Mouse (Mus musculus) forebrain, embryonic 15.5 days (tissue): ENCODE data around the gene Ifnar1. TPM values are rescaled to one million over a fixed set of nuclear protein-coding genes. Genes with fewer than 3 reads are reported as not detected.

Experiments
- ATAC-seq: fragments of 200-750 bp; cut with Nextera tagmentation; replicated peaks from 2 replicates; pipeline ENCODE4 v1.8.0; 2017; ENCODE audit warnings: mild to moderate bottlenecking, moderate TSS enrichment, moderate library complexity
- H3K27ac ChIP-seq: fragments of 300-500 bp; sonication (generic); replicated peaks from 2 replicates; pipeline ENCODE4 v1.5.1; 2015; ENCODE audit warnings: mild to moderate bottlenecking, inconsistent platforms
- H3K27me3 ChIP-seq: fragments of 300-500 bp; sonication (generic); 2 replicates; pipeline ENCODE4 v1.6.1; 2015; ENCODE audit warnings: inconsistent platforms
- H3K36me3 ChIP-seq: fragments of 300-500 bp; sonication (generic); 2 replicates; pipeline ENCODE4 v1.6.1; 2015; ENCODE audit warnings: mild to moderate bottlenecking, inconsistent platforms
- H3K4me1 ChIP-seq: fragments of 300-500 bp; sonication (generic); 2 replicates; pipeline ENCODE4 v1.6.1; 2015; ENCODE audit warnings: inconsistent platforms
- H3K4me2 ChIP-seq: fragments of 300-500 bp; sonication (generic); replicated peaks from 2 replicates; pipeline ENCODE4 v1.6.1; 2015; ENCODE audit warnings: mild to moderate bottlenecking, inconsistent platforms
- H3K4me3 ChIP-seq: fragments of 300-500 bp; sonication (generic); 2 replicates; pipeline ENCODE4 v1.5.1; 2015; ENCODE audit warnings: mild to moderate bottlenecking, inconsistent platforms
- H3K9ac ChIP-seq: fragments of 300-500 bp; sonication (generic); replicated peaks from 2 replicates; pipeline ENCODE4 v1.6.1; 2015; ENCODE audit warnings: mild to moderate bottlenecking, inconsistent platforms
- H3K9me3 ChIP-seq: fragments of 300-500 bp; sonication (generic); 2 replicates; pipeline ENCODE4 v1.6.1; 2016; ENCODE audit warnings: inconsistent platforms
- WGBS: fragments of 180-500 bp; shearing (Covaris S2); methylation state at CpG from one replicate; pipeline ENCODE4 v1.1.7; 2015; ENCODE audit warnings: mixed read lengths; 5-methylcytosine and 5-hydroxymethylcytosine counted together
- polyA plus RNA-seq: library from polyadenylated mRNA; unstranded; fragments of >200 nt; fragmentation: Nextera tagmentation; extraction: Ambion mirVana; gene quantifications from 2 replicates; pipeline ENCODE4 v1.2.1, GENCODE M21; 2015

The Ifnar1 gene
- polyA plus RNA-seq, 1 experiment from 2014 or later: 54.8 TPM

GRCm38 (mm10) chr16:91448895-91449294 is 36.1 kb upstream of the Ifnar1 start:
- no peaks in the 10 kb centered on the region for H3K27me3 ChIP-seq
- H3K27ac ChIP-seq: no peak overlapping the region
- no peaks in the 10 kb centered on the region for H3K4me1 ChIP-seq
- ATAC-seq: no peak
- no peak overlapping the region for H3K4me2 ChIP-seq
- no peaks in the 10 kb centered on the region for H3K36me3 ChIP-seq
- H3K9me3 ChIP-seq: no peaks in the 10 kb centered on the region
- 85% methylated on average over 7 of the region's 7 CpGs for WGBS
- H3K9ac ChIP-seq: no peak overlapping the region
- no peak overlapping the region for H3K4me3 ChIP-seq

GRCm38 (mm10) chr16:91450137-91451064 is 34.6 kb upstream of the Ifnar1 start:
- no peak overlapping the region for H3K27ac ChIP-seq
- H3K27me3 ChIP-seq: no peaks in the 10 kb centered on the region
- no peaks in the 10 kb centered on the region for H3K36me3 ChIP-seq
- H3K9ac ChIP-seq: no peak overlapping the region
- H3K4me3 ChIP-seq: no peak overlapping the region
- no peaks in the 10 kb centered on the region for H3K4me1 ChIP-seq
- H3K4me2 ChIP-seq: no peak overlapping the region
- H3K9me3 ChIP-seq: no peaks in the 10 kb centered on the region
- no peak for ATAC-seq
- 84% methylated on average over 12 of the region's 12 CpGs for WGBS

GRCm38 (mm10) chr16:91451949-91452348 is 33.1 kb upstream of the Ifnar1 start:
- Histone ChIP-seq H3K9me3 (no peaks in the 10 kb centered on the region), H3K9ac (no peak overlapping the region), H3K27ac (no peak overlapping the region), H3K27me3 (no peaks in the 10 kb centered on the region), H3K36me3 (no peaks in the 10 kb centered on the region), H3K4me1 (no peaks in the 10 kb centered on the region), H3K4me2 (no peak overlapping the region), H3K4me3 (no peak overlapping the region)
- no peak for ATAC-seq
- 85% methylated on average over 2 of the region's 2 CpGs for WGBS

- H3K27ac ChIP-seq: no peak overlapping the region
- H3K9ac ChIP-seq: no peak overlapping the region
- no peaks in the 10 kb centered on the region for H3K27me3 ChIP-seq
- H3K9me3 ChIP-seq: no peaks in the 10 kb centered on the region
- no peak for ATAC-seq
- no peak overlapping the region for H3K4me2 ChIP-seq
- no peak overlapping the region for H3K4me3 ChIP-seq
- no peaks in the 10 kb centered on the region for H3K4me1 ChIP-seq
- 70% methylated on average over 6 of the region's 6 CpGs for WGBS
- H3K36me3 ChIP-seq: no peaks in the 10 kb centered on the region
Measured at GRCm38 (mm10) chr16:91452363-91452896, 32.6 kb upstream of the Ifnar1 start.

- Histone ChIP-seq H3K4me3 (no peak overlapping the region), H3K9ac (no peak overlapping the region), H3K27ac (no peak overlapping the region), H3K4me1 (peaks cover 4% of the 10 kb centered on the region; the same call in 1 of the 2 replicates), H3K9me3 (no peaks in the 10 kb centered on the region), H3K36me3 (no peaks in the 10 kb centered on the region), H3K4me2 (no peak overlapping the region), H3K27me3 (no peaks in the 10 kb centered on the region)
- WGBS: 83% methylated on average over 4 of the region's 4 CpGs
- no peak for ATAC-seq
Measured at GRCm38 (mm10) chr16:91455868-91456267, 29.2 kb upstream of the Ifnar1 start.

GRCm38 (mm10) chr16:91458301-91458746 is 26.7 kb upstream of the Ifnar1 start:
- H3K27ac ChIP-seq: no peak overlapping the region
- no peak for ATAC-seq
- no peaks in the 10 kb centered on the region for H3K27me3 ChIP-seq
- 65% methylated on average over 21 of the region's 21 CpGs for WGBS
- no peak overlapping the region for H3K4me3 ChIP-seq
- H3K36me3 ChIP-seq: no peaks in the 10 kb centered on the region
- H3K4me2 ChIP-seq: no peak overlapping the region
- H3K9me3 ChIP-seq: no peaks in the 10 kb centered on the region
- H3K9ac ChIP-seq: no peak overlapping the region
- H3K4me1 ChIP-seq: peaks cover 4% of the 10 kb centered on the region; the same call in 1 of the 2 replicates

- no peaks in the 10 kb centered on the region for H3K36me3 ChIP-seq
- WGBS: 10% methylated on average over 5 of the region's 5 CpGs
- H3K27ac ChIP-seq: peak overlapping the region; percentile 16; the same call in 1 of the 2 replicates
- no peaks in the 10 kb centered on the region for H3K27me3 ChIP-seq
- H3K4me1 ChIP-seq: peaks cover 4% of the 10 kb centered on the region; the same call in 1 of the 2 replicates
- no peaks in the 10 kb centered on the region for H3K9me3 ChIP-seq
- no peak overlapping the region for H3K4me2 ChIP-seq
- peak; percentile 63; the same call in 1 of the 2 replicates for ATAC-seq
- H3K4me3 ChIP-seq: no peak overlapping the region
- no peak overlapping the region for H3K9ac ChIP-seq
Measured at GRCm38 (mm10) chr16:91458976-91459375, 26.1 kb upstream of the Ifnar1 start.

- H3K9ac ChIP-seq: no peak overlapping the region
- H3K4me3 ChIP-seq: no peak overlapping the region
- no peak overlapping the region for H3K4me2 ChIP-seq
- peaks cover 8% of the 10 kb centered on the region; the same call in 1 of the 2 replicates for H3K4me1 ChIP-seq
- H3K9me3 ChIP-seq: no peaks in the 10 kb centered on the region
- WGBS: 89% methylated on average over 3 of the region's 3 CpGs
- no peak for ATAC-seq
- H3K27ac ChIP-seq: peak overlapping the region; percentile 16; the same call in 1 of the 2 replicates
- H3K27me3 ChIP-seq: no peaks in the 10 kb centered on the region
- no peaks in the 10 kb centered on the region for H3K36me3 ChIP-seq
Measured at GRCm38 (mm10) chr16:91459396-91459795, 25.6 kb upstream of the Ifnar1 start.

GRCm38 (mm10) chr16:91459841-91460370 is 25.1 kb upstream of the Ifnar1 start:
- Histone ChIP-seq H3K4me1 (peaks cover 8% of the 10 kb centered on the region; the same call in 1 of the 2 replicates), H3K9me3 (no peaks in the 10 kb centered on the region), H3K9ac (no peak overlapping the region), H3K4me2 (no peak overlapping the region), H3K27me3 (no peaks in the 10 kb centered on the region), H3K4me3 (no peak overlapping the region), H3K27ac (no peak overlapping the region), H3K36me3 (no peaks in the 10 kb centered on the region)
- WGBS: 77% methylated on average over 11 of the region's 11 CpGs
- ATAC-seq: no peak

- H3K27ac ChIP-seq: no peak overlapping the region
- no peaks in the 10 kb centered on the region for H3K36me3 ChIP-seq
- H3K4me1 ChIP-seq: peaks cover 20% of the 10 kb centered on the region
- no peak overlapping the region for H3K9ac ChIP-seq
- no peak overlapping the region for H3K4me3 ChIP-seq
- ATAC-seq: no peak
- H3K4me2 ChIP-seq: no peak overlapping the region
- 71% methylated on average over 11 of the region's 11 CpGs for WGBS
- no peaks in the 10 kb centered on the region for H3K9me3 ChIP-seq
- no peaks in the 10 kb centered on the region for H3K27me3 ChIP-seq
Measured at GRCm38 (mm10) chr16:91461066-91461638, 23.9 kb upstream of the Ifnar1 start.

GRCm38 (mm10) chr16:91461773-91462181 is 23.3 kb upstream of the Ifnar1 start:
- Histone ChIP-seq H3K4me3 (no peak overlapping the region), H3K9me3 (no peaks in the 10 kb centered on the region), H3K36me3 (no peaks in the 10 kb centered on the region), H3K27me3 (no peaks in the 10 kb centered on the region), H3K27ac (no peak overlapping the region), H3K9ac (no peak overlapping the region; the same call in 1 of the 2 replicates), H3K4me1 (peaks cover 26% of the 10 kb centered on the region), H3K4me2 (no peak overlapping the region)
- WGBS: 59% methylated on average over 9 of the region's 9 CpGs
- no peak for ATAC-seq

GRCm38 (mm10) chr16:91462644-91463043 is 22.4 kb upstream of the Ifnar1 start:
- Histone ChIP-seq H3K9me3 (no peaks in the 10 kb centered on the region), H3K36me3 (no peaks in the 10 kb centered on the region), H3K27me3 (no peaks in the 10 kb centered on the region), H3K4me1 (peaks cover 29% of the 10 kb centered on the region), H3K4me3 (no peak overlapping the region), H3K9ac (no peak overlapping the region), H3K4me2 (no peak overlapping the region), H3K27ac (no peak overlapping the region)
- ATAC-seq: no peak
- 68% methylated on average over 3 of the region's 3 CpGs for WGBS
